Mouse (Mus musculus) layer of hippocampus, adult 9-10 months (tissue): ENCODE data around the gene Olfr531.

ENCODE experiments used
- DNase-seq: peaks from one replicate; pipeline ENCODE4 v3.0.0; 2022; ENCODE audit warnings: low spot score

Olfr531 gene

DNA sequence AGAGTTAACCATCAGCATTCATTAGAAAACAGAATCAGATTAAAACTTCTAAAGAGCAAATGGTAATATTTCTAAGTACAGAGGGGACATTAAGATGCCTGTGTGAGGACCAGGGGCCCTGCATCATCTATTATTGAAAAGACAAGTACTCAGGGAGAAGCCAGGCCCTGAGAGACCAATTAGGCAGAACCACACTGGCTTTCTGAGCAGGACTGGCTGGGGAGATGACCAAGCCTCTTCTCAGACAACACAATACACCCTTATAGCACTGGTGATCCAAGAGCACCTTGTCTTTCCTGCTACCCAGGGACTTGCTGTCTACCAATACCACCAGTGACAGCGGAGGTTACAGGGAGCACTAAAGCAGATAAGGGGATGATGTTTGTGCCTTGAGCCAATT lies at the start of gene Olfr531:
Olfr531 (minus strand) TSS at position 101 of the 400 bp plus-strand sequence.
- no peak for DNase-seq

DNA sequence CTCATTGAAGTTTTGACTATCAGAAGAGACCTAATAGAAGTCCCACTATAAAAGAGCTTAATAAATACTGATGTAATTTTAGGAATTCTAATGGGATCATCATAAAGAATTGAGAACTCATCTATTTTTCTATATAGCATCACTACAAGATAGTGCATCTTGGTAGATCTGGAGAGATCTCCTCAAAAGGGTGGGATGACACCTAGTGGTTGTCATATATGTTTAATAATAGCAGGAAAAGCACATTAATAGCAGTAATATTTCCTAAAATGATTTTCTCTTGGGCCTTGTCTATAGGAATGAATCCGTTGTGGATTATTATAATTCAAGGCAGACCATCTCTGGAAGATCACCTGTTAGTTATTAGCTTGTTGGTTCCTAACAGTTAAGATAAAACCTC lies 40.4 kb upstream of the Olfr531 start:
- no peak for DNase-seq

DNA sequence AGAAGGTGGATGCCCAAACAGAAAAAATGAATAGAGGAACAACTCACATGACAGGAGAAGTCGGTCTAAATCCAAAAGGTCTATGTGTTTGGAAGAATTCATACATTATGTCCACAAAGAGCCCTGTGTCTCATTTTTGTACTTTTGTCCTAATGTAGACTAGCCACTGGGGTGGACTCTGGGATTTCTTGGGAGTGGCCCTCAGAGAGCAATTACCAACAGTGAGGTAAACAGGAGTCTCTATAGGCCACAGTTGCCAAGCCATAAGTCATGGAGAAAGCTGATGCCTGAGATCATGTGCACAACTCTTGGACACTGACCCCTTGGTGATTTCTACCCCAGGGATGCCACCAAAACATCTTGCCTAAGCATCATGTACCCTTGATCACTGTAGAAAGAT lies 18.8 kb upstream of the Olfr531 start, which contains the start of gene Olfr532:
Olfr532 (minus strand) TSS at position 101 of the 400 bp plus-strand sequence.
- DNase-seq = no peak

DNA sequence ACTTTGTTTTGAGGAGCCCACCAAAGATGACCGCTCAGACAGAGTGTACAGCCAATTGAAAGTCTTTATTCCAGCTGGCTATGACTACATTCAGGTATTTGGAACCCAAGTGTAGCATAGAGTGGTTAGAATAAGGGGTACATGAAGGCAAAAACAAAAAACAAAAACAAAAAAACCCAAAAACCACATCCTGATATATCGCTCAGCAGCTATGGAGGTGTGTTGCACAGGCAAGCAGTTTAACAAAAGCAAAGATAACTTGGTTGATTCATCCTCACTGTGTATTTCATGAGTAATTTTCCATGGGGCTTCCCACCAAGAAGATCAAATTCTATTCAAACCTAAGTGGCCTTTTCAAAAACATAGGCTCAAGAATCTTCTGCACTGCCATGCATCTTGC lies 25.8 kb downstream of the Olfr531 start:
- no peak for DNase-seq

DNA sequence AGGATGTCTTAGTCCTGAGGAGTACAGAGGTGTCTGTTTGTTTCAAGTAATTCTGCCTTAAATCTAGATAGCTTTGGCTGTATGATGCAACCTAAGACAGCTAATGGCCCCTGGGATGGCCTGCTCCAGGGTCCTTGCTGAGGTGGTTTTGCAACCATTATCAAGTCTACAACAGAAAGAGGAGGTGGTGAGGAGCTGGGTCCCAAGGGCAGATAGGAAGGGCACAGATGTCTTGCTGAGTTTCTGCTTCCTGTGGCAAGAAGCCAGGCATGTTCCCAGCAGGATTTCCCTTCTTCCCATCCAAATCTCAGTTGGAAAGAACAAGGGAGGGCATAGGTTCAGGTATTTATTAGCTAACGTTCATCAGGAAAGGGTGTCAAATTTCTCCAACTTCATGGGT lies 26.5 kb downstream of the Olfr531 start, which contains the start of gene Olfr530:
Olfr530 (minus strand) TSS at position 101 of the 400 bp plus-strand sequence.
- DNase-seq = no peak

DNA sequence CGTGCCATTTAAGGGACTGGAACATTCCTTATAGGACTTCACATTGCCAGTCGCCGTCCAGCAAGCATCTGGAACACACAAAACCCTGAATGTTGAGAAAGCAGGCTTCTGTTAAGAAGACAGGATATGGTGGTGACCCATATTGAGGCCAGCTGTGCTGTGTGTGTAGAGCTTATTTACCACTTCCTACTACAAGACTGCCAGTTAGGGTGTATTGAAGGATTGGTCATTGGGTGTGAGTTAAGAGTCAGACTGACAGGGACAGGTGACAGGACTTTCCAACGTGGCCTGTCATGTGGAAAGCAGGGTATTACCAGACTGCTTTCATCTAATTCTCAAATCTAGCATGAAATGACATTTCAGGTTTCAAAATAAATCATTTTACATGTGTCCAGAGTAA lies 28.4 kb downstream of the Olfr531 start:
- DNase-seq = no peak

DNA sequence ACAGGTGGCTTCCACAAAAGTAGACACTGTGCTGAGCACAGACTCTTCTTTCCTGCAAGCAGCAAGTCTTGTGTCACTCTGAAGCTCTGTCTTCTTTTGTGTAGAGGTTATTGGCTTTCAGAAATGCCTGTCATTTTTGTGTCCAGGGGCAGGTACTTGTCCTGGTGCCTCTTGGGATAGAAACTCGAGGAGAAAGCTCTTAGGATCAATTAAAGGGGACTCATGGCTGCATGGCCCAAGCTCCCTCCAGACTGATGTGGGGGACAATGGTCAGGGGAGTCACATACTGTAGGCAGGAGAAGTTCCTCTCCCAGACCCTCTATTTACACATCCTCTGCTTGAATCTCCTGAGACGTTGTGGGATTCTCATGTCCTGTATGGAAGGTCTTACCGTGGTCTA lies 41.1 kb downstream of the Olfr531 start, which contains the start of gene Olfr60:
Olfr60 (minus strand) TSS at position 101 of the 400 bp plus-strand sequence.
- DNase-seq = no peak
